Mouse (Mus musculus): ENCODE measurements around the gene Fibp. TPM values are rescaled to one million over a fixed set of nuclear protein-coding genes. Genes with fewer than 3 reads are reported as not detected.

Fibp gene
- polyA plus RNA-seq, 1 experiment from 2014 or later = 92.2 TPM

- no peaks in the 10 kb centered on the region for H3K27me3 ChIP-seq
- in situ Hi-C loops (cut with MboI; ENCODE audit: low pct_unique_long_range_greater_than_20kb) = no loop called here
- ATAC-seq = no peak
- no peak for TF ChIP-seq CTCF (IDR thresholded peaks at IDR 0.05)
- DNase-seq (ENCODE audit: low read depth, low spot score) = no peak
- POLR2A ChIA-PET = interaction anchor here (0.6 to 8.9 kb wide), 3 partner anchors 15 to 272 kb away, joined by 3 to 135 read pairs (median 3); partner anchors contain the start of genes Ccdc85b, Cfl1 and Mus81
- CTCF ChIA-PET = interaction anchor here (1.1 to 8.1 kb wide), 3 partner anchors 10 to 15 kb away, joined by 5 to 97 read pairs (median 12); partner anchors contain the start of genes Ccdc85b, Cfl1 and Mus81
Observed at GRCm38 (mm10) chr19:5472857-5473256, 12.4 kb downstream of the Fibp start.

- POLR2A ChIA-PET = interaction anchor here (0.7 to 8.9 kb wide), 7 partner anchors 8 to 41 kb away, joined by 3 to 135 read pairs (median 3); partner anchors contain the start of genes Cfl1, Fibp and Mus81
- CTCF ChIA-PET = interaction anchor here (1.1 to 8.1 kb wide), 4 partner anchors 10 to 16 kb away, joined by 5 to 97 read pairs (median 14); partner anchors contain the start of genes Ccdc85b, Cfl1 and Mus81
- ATAC-seq (peak; percentile 65), DNase-seq (ENCODE audit: low read depth, low spot score) (no peak)
- in situ Hi-C loops (cut with MboI; ENCODE audit: low pct_unique_long_range_greater_than_20kb) = no loop called here
- H3K27me3 ChIP-seq = no peaks in the 10 kb centered on the region
- TF ChIP-seq CTCF (IDR thresholded peaks at IDR 0.05) = no peak
Observed at GRCm38 (mm10) chr19:5473720-5474119, 13.3 kb downstream of the Fibp start, which contains the start of gene Efemp2. Gene Efemp2, plus strand, starts transcription at chr19:5473954.

- in situ Hi-C loops (cut with MboI; ENCODE audit: low pct_unique_long_range_greater_than_20kb) = no loop called here
- DNase-seq (ENCODE audit: low read depth, low spot score) = no peak
- ChIA-PET CTCF (interaction anchor here (3.4 to 8.1 kb wide), 2 partner anchors 11 to 13 kb away, joined by 16 to 97 read pairs; partner anchors contain the start of genes Cfl1 and Mus81), POLR2A (interaction anchor here (0.7 to 8.9 kb wide), 7 partner anchors 9 to 42 kb away, joined by 3 to 135 read pairs (median 3); partner anchors contain the start of genes Cfl1, Fibp and Mus81)
- peak; percentile 14 for ATAC-seq
- no peaks in the 10 kb centered on the region for H3K27me3 ChIP-seq
- TF ChIP-seq CTCF (IDR thresholded peaks at IDR 0.05) = no peak
Observed at GRCm38 (mm10) chr19:5474281-5475068, 14.1 kb downstream of the Fibp start.

GRCm38 (mm10) chr19:5475069-5475714 is 14.8 kb downstream of the Fibp start:
- in situ Hi-C loops (cut with MboI; ENCODE audit: low pct_unique_long_range_greater_than_20kb) = no loop called here
- DNase-seq (ENCODE audit: low read depth, low spot score) = no peak
- H3K27me3 ChIP-seq = no peaks in the 10 kb centered on the region
- ChIA-PET CTCF (interaction anchor here (3.4 to 8.1 kb wide), 2 partner anchors 12 kb away, joined by 16 to 97 read pairs; partner anchors contain the start of genes Cfl1 and Mus81), POLR2A (interaction anchor here (0.5 to 8.9 kb wide), 6 partner anchors 8 to 48 kb away, joined by 3 to 135 read pairs (median 8); partner anchors contain the start of genes Cfl1, Fibp and Mus81)
- ATAC-seq = no peak
- TF ChIP-seq CTCF (IDR thresholded peaks at IDR 0.05) = no peak

- in situ Hi-C loops (cut with MboI; ENCODE audit: low pct_unique_long_range_greater_than_20kb) = no loop called here
- no peaks in the 10 kb centered on the region for H3K27me3 ChIP-seq
- TF ChIP-seq CTCF (IDR thresholded peaks at IDR 0.05) = no peak
- DNase-seq (ENCODE audit: low read depth, low spot score) (no peak), ATAC-seq (no peak)
- ChIA-PET CTCF (interaction anchor here (3.4 to 8.1 kb wide), 2 partner anchors 10 to 14 kb away, joined by 16 to 97 read pairs; partner anchors contain the start of genes Cfl1 and Mus81), POLR2A (interaction anchor here (0.7 to 8.9 kb wide), 4 partner anchors 10 to 20 kb away, joined by 3 to 135 read pairs (median 16); partner anchors contain the start of genes Cfl1, Fibp and Mus81)
Observed at GRCm38 (mm10) chr19:5477004-5477667, 16.7 kb downstream of the Fibp start.

GRCm38 (mm10) chr19:5477668-5478300 is 17.4 kb downstream of the Fibp start:
- POLR2A ChIA-PET = interaction anchor here (1.2 to 8.9 kb wide), 3 partner anchors 10 to 21 kb away, joined by 4 to 135 read pairs (median 29); partner anchors contain the start of genes Cfl1, Fibp and Mus81
- in situ Hi-C loops (cut with MboI; ENCODE audit: low pct_unique_long_range_greater_than_20kb) = no loop called here
- no peak for TF ChIP-seq CTCF (IDR thresholded peaks at IDR 0.05)
- DNase-seq (ENCODE audit: low read depth, low spot score) (no peak), ATAC-seq (peak; percentile 12)
- no peaks in the 10 kb centered on the region for H3K27me3 ChIP-seq
- CTCF ChIA-PET = interaction anchor here (0.8 to 8.1 kb wide), 2 partner anchors 9 to 45 kb away, joined by 3 to 97 read pairs; partner anchors contain the start of genes Cfl1 and Mus81

GRCm38 (mm10) chr19:5480016-5480415 is 19.6 kb downstream of the Fibp start:
- in situ Hi-C loops (cut with MboI; ENCODE audit: low pct_unique_long_range_greater_than_20kb) = no loop called here
- no peak for TF ChIP-seq CTCF (IDR thresholded peaks at IDR 0.05)
- no peaks in the 10 kb centered on the region for H3K27me3 ChIP-seq
- ChIA-PET POLR2A (interaction anchor here (1.2 to 2.0 kb wide), 3 partner anchors 8 to 19 kb away, joined by 3 to 4 read pairs (median 3); partner anchors contain the start of genes Ctsw, Fibp and Mus81), CTCF (interaction anchor here (12.3 kb wide), 1 partner anchor 16 kb away, joined by 143 read pairs; the partner anchor contains the start of genes Ctsw and Fibp)
- ATAC-seq = no peak
- no peak for DNase-seq (ENCODE audit: low read depth, low spot score)

- no peak for TF ChIP-seq CTCF (IDR thresholded peaks at IDR 0.05)
- ATAC-seq (no peak), DNase-seq (ENCODE audit: low read depth, low spot score) (no peak)
- POLR2A ChIA-PET = interaction anchor here (1.0 to 2.0 kb wide), 2 partner anchors 14 to 20 kb away, joined by 3 to 4 read pairs; partner anchors contain the start of genes Ctsw and Fibp
- in situ Hi-C loops (cut with MboI; ENCODE audit: low pct_unique_long_range_greater_than_20kb) = no loop called here
- CTCF ChIA-PET = interaction anchor here (12.3 kb wide), 1 partner anchor 17 kb away, joined by 143 read pairs; the partner anchor contains the start of genes Ctsw and Fibp
- H3K27me3 ChIP-seq = no peaks in the 10 kb centered on the region
Observed at GRCm38 (mm10) chr19:5481398-5481797, 21.0 kb downstream of the Fibp start.

All from Patski (cell line).